Mouse (Mus musculus): ENCODE data around the gene Alb.

Gene Alb

GRCm38 (mm10) chr5:90460619-90461018, at the start of gene Alb:
Gene Alb, plus strand, starts transcription at chr5:90460897.
- DNase-seq = no peak

DNA sequence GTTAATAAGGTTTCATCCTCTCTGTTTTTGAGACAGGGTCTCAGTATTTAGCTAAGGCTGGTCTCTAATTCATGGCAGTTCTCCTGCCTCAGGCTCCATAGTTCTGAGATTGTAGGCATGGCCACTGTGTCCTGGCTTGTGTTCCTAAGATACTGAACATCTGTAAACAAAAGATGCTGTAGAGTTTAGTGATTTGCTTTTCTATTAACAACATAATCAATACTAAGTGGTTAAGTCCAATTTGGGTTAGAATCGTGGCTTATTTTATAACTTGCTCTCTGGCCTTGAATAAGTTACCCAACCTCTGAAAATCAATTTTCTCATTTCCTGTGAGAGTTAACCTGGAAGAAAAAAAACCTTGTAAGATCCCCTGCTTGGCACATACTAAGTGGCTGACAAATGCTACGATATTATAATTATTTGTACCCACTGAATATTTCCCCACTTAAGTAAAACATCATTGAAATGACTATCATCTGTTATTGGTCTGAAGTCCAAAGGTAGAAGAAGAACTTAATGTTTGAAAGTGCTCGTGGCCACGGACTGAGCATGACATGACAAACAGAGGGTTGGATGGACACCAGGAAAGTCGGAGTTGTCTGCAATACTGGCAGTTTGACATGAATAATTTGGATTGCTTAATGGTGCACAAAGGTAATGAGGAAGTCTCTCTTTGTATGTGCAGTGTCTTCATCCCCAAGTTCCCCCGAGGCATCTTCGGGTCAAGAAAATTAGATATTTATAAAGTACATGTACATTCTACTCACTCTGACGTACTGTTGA, 46.4 kb upstream of the Alb start:
- DNase-seq = no peak

DNA sequence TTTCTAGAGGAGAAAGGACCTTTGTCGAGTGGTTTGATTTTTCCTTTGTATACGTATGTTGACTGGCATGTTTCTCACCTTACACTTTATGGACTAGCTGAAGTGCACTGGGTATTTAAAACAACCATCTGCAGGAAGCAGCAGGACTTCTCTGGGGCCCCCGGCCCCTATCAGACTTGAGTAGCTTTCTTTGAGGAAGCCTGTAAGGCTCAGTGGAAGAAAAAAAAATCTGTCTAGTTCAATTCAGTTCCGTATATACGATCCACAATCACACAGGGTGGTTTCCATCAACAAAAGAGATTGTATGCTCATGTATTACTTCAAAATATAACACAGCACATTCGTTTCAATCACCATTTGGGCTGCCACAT, 45.8 kb upstream of the Alb start:
- DNase-seq = no peak

DNA sequence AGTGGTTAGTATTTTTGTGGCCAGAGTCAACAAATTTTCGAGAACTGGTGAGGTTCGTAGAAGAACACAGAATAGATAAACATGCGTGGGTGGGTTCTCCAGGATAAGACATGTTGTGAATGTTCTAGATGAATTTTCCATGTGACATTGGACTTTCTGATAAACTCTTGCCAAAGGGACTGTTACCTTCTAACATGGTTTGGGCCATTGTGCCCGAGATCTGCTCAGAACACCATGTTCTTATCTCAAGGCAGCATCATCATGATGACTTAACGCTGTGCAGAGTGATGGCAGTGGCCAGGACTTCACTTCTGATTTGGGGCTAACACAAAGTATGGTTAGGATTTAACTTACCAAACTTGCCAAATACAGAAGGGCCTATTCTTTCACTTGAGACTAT, 36.1 kb upstream of the Alb start:
- no peak for DNase-seq

DNA sequence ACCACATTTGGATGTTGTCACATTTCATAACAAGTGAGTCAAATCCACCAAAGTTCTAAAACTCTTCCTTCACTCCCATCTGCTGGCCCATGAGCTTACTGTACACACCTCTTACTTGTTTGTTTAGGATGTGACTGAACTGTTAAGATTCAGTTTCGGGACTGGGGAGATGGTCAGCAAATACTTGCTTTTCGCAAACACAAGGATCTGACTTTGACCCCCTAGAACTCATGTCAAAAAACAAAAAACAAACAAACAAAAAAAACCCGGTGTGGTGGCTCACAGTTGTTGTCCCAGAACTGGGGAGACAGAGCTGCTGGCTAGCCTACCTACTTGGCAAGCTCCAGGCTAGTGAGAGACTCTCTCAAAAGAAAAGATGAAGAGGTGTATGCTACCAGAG, 35.5 kb upstream of the Alb start:
- DNase-seq = no peak

DNA sequence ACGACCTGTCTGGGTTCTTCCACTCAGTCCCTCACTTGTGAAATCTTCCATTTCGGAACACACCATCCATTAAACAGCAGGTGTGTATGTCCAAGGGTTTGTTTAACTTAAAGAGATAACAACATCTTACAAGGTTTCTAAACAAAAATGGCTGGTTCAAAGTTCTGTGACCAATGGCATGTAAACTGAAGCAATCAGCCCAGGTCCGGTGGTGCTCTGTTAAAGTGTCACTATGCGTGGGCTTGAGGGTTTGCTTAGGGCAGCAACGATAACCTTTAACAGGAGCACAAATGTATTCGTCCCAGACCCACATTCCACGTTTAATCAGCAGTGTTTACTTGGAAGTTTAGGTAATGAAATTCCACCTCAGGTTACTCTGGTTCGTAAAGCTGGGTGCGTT, 29.6 kb upstream of the Alb start:
- no peak for DNase-seq

DNA sequence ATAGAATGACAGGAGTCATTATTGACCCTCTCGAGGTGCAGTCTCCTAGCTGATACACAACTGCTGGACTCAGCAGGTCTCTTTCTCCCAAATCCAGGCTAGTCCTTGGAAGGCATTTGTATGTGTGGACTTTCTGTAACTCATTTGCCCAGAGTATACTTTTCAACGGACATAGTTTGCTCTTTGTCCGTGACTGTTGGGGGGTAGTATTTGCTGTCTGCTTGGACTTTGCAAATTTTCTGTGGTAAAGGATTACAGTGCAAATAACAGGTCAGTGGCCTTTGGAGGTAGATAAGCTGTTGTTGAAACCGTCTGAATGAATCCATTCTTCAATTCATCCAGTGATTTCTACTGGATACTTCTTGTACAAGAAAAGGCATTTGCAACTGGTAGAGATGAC, 21.5 kb upstream of the Alb start:
- DNase-seq = no peak

DNA sequence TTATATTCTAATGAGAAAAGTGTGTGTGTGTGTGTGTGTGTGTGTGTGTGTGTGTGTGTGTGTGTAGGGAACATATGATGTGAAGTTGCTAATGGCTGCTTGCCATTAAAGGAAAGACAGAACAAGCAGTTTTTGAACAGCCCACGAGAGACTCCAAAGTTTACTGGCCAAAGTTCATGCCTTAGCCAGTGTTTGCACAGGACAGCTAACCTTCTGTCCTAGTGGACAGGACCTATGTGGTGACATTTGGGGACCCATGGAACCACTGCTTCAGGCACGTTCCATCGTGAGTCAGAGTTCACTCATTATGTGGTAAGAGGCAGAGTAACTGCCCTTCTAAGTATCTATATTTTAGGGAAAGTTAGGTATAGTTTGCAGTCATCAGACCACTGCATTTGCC, 13.1 kb upstream of the Alb start:
- no peak for DNase-seq

DNA sequence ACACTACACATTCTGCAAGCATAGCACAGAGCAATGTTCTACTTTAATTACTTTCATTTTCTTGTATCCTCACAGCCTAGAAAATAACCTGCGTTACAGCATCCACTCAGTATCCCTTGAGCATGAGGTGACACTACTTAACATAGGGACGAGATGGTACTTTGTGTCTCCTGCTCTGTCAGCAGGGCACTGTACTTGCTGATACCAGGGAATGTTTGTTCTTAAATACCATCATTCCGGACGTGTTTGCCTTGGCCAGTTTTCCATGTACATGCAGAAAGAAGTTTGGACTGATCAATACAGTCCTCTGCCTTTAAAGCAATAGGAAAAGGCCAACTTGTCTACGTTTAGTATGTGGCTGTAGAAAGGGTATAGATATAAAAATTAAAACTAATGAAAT, 10.7 kb upstream of the Alb start:
- no peak for DNase-seq

DNA sequence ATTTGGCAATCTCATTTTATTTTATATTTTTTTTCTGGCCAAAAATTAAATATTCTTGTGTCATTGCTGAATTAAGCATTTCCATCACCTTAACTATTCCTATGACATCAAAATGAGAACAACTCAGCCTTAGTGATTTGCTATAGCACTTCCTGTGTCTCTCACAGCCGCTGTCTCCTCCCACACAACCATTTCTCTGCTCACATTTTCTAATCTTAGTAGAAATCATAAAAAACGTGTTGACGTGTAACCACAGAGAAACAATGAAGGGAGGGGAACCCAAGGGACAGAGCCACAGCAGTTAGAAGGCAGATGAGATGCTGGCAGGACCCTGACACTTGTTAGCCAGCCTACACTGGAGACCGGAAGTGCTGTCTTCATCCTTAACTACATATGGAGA, 8.0 kb upstream of the Alb start:
- no peak for DNase-seq

- no peak for DNase-seq
These were observed 3.5 kb upstream of the Alb start for GRCm38 (mm10) chr5:90457241-90457640.

DNA sequence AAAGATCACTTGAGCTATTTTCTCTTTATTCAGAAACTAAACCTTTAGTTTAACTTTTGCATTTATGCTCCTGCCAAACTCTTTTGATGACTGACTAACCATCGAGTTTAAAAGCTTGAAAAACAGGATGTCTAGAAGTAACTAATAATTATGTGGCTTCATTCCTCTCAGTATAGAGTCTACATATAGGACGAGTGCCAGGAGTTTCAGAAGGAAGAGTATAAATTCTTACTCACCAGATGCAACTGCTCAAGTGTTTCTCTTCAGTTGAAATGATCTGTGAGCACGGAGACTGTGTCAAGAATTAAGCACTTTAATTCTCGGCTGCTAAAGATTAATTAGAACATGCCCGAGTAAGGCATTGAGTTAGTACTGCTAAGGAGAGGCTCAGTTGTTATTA, 2.0 kb upstream of the Alb start:
- DNase-seq = no peak

- no peak for DNase-seq
These were observed 6.1 kb downstream of the Alb start for GRCm38 (mm10) chr5:90466806-90467205.

GRCm38 (mm10) chr5:90467245-90467644, 6.5 kb downstream of the Alb start:
- DNase-seq = peak; percentile 56

DNA sequence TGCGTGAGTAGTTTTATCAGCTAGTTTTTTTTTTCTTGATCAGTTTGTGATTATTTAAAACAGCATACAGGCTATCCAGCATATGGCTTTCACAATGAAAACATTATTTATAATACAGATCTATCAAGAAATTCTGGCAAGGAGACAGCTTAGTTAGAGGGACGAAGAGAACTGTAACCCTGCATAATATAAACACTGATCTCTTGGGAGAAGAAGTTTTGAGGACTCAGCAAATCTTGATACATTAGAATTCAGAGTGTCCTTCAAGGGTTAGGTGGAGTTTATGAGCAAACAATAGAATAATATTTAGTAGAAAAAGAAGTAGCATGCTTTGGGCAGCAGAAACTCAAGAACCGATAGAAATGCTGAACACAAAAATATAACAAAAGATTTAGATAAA, 10.1 kb downstream of the Alb start:
- no peak for DNase-seq

DNA sequence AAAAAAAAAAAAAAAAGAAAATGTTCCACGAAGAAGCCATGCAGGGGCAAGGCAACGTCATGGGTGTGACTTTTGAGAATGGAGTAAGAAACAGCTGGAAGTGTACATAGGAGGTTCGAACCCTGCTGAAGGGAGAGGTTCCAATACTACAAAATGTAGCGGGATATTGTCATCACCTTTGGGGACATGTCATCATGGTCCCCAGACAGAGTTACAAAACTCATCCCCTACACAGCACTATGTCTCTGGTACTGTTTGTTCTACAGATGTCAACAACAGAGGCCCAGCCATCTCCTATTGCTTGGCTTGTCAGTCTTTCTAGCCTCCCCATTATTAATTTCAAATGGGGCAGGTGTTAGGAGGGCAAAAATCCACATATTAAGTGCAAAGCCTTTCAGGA, 13.2 kb downstream of the Alb start:
- DNase-seq = no peak

- DNase-seq = no peak
These were observed 13.7 kb downstream of the Alb start for GRCm38 (mm10) chr5:90474369-90474768.

- no peak for DNase-seq
These were observed 16.0 kb downstream of the Alb start for GRCm38 (mm10) chr5:90476741-90477140.

DNA sequence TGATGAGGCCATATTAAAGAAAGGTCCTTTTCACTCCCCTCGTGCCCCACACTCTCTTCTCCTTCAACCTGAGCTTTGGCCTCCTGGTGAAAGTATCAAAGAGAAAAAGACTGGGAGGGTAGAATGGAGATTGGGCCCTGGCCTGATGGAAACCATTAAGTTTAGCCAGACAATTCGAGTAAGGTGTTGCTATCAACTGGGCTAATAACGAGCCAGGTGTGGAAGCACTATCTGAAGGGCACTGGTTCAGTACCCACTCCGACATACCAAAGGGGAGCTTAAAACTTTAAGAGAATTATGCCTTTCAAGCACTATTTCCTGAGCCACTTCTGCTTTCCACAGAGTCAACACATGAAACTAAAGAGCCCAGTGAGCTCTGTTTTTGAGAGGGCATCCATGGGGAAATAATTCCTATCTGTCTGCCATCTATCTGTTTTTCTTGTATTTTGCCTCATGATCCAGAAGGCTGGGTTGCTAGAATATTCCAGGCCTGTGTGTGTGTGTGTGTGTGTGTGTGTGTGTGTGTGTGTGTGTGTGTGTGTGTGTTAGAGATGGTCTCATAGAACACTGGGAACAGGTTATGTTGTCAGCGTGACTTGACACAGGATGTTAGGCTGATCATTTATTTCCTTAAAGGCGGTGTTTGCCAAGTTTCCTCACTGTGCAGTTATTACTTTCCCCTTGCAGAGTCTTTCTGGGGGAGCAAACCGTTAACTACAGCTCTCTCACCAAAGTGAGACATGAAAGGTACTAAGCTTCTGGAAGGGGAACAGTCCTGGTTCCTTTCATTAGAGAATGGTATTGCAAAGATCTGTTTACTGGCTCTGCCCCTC, 16.8 kb downstream of the Alb start:
- DNase-seq = no peak

GRCm38 (mm10) chr5:90478886-90479285, 18.2 kb downstream of the Alb start:
- no peak for DNase-seq

GRCm38 (mm10) chr5:90485597-90485996, 24.9 kb downstream of the Alb start:
- no peak for DNase-seq

- no peak for DNase-seq
These were observed 27.6 kb downstream of the Alb start for GRCm38 (mm10) chr5:90488323-90488722.

- DNase-seq = no peak
These were observed 29.8 kb downstream of the Alb start, which contains the start of gene Afp for GRCm38 (mm10) chr5:90490518-90490917. Gene Afp, plus strand, starts transcription at chr5:90490737.

GRCm38 (mm10) chr5:90492440-90492839, 31.7 kb downstream of the Alb start:
- peak; percentile 16 for DNase-seq

Data from kidney, postnatal 10 days (tissue).